Mouse (Mus musculus) cerebellum, adult 9-11 months (tissue): ENCODE data around the gene Dennd2d.

Experiments used
- DNase-seq: peaks from one replicate; pipeline ENCODE4 v3.0.0; 2022

Dennd2d gene

GRCm38 (mm10) chr3:106496045-106496721, 14.0 kb downstream of the Dennd2d start:
- no peak for DNase-seq

GRCm38 (mm10) chr3:106496996-106497395, 14.8 kb downstream of the Dennd2d start:
- no peak for DNase-seq

- no peak for DNase-seq
Observed at GRCm38 (mm10) chr3:106500510-106500909, 18.3 kb downstream of the Dennd2d start.

- DNase-seq = no peak
Observed at GRCm38 (mm10) chr3:106502892-106503291, 20.7 kb downstream of the Dennd2d start.

GRCm38 (mm10) chr3:106510669-106511068, 28.5 kb downstream of the Dennd2d start:
- no peak for DNase-seq

GRCm38 (mm10) chr3:106515016-106515415, 32.8 kb downstream of the Dennd2d start:
- no peak for DNase-seq

GRCm38 (mm10) chr3:106522730-106523129, 40.5 kb downstream of the Dennd2d start:
- no peak for DNase-seq

- no peak for DNase-seq
Observed at GRCm38 (mm10) chr3:106526411-106526810, 44.2 kb downstream of the Dennd2d start.

- no peak for DNase-seq
Observed at GRCm38 (mm10) chr3:106528032-106528431, 45.8 kb downstream of the Dennd2d start.

GRCm38 (mm10) chr3:106533277-106533676, 51.1 kb downstream of the Dennd2d start:
- DNase-seq = no peak

GRCm38 (mm10) chr3:106544721-106545316, 62.6 kb downstream of the Dennd2d start:
- no peak for DNase-seq

GRCm38 (mm10) chr3:106547171-106547923, 65.1 kb downstream of the Dennd2d start, which contains the start of the genes Dram2 and Cept1:
Gene Dram2, plus strand, starts transcription at chr3:106547798.
Gene Cept1, minus strand, starts transcription at chr3:106547802.
- DNase-seq = peak; percentile 93

GRCm38 (mm10) chr3:106547924-106548539, 65.8 kb downstream of the Dennd2d start:
- DNase-seq = no peak

GRCm38 (mm10) chr3:106548971-106549370, 66.8 kb downstream of the Dennd2d start:
- no peak for DNase-seq
